Mouse (Mus musculus) A20 (cell line): ENCODE results near the gene Rap1gap.
A peak's percentile ranks its signal among the peaks of the same experiment; 100 is the strongest.

Source experiments
- DNase-seq: peaks from one replicate; pipeline ENCODE4 v3.0.0-alpha.2; 2011; ENCODE audit warnings: low read depth, low spot score

The Rap1gap gene

GRCm38 (mm10) chr4:137744433-137744918, 80.0 kb downstream of the Rap1gap start:
- peak; percentile 36 for DNase-seq

- DNase-seq: no peak
Measured at GRCm38 (mm10) chr4:137747091-137747490, 82.6 kb downstream of the Rap1gap start.

- no peak for DNase-seq
Measured at GRCm38 (mm10) chr4:137747590-137747989, 83.1 kb downstream of the Rap1gap start.

- DNase-seq: no peak
Measured at GRCm38 (mm10) chr4:137748726-137749125, 84.2 kb downstream of the Rap1gap start.

GRCm38 (mm10) chr4:137749680-137750079, 85.2 kb downstream of the Rap1gap start:
- no peak for DNase-seq

GRCm38 (mm10) chr4:137750121-137750520, 85.6 kb downstream of the Rap1gap start:
- no peak for DNase-seq

GRCm38 (mm10) chr4:137751310-137751709, 86.8 kb downstream of the Rap1gap start:
- no peak for DNase-seq

- no peak for DNase-seq
Measured at GRCm38 (mm10) chr4:137751717-137752116, 87.2 kb downstream of the Rap1gap start.

- no peak for DNase-seq
Measured at GRCm38 (mm10) chr4:137752471-137752870, 87.9 kb downstream of the Rap1gap start.

GRCm38 (mm10) chr4:137753199-137753598, 88.7 kb downstream of the Rap1gap start:
- no peak for DNase-seq

GRCm38 (mm10) chr4:137754446-137754845, 89.9 kb downstream of the Rap1gap start:
- no peak for DNase-seq

- DNase-seq: no peak
Measured at GRCm38 (mm10) chr4:137762886-137763285, 98.4 kb downstream of the Rap1gap start.

GRCm38 (mm10) chr4:137763920-137764495, 99.5 kb downstream of the Rap1gap start:
- DNase-seq: no peak

GRCm38 (mm10) chr4:137764621-137765020, 100.1 kb downstream of the Rap1gap start:
- no peak for DNase-seq

GRCm38 (mm10) chr4:137765554-137765971, 101.0 kb downstream of the Rap1gap start:
- no peak for DNase-seq

GRCm38 (mm10) chr4:137766365-137766764, 101.8 kb downstream of the Rap1gap start:
- no peak for DNase-seq

GRCm38 (mm10) chr4:137768381-137768780, 103.9 kb downstream of the Rap1gap start:
- DNase-seq: no peak

- DNase-seq: no peak
Measured at GRCm38 (mm10) chr4:137768831-137769230, 104.3 kb downstream of the Rap1gap start.

GRCm38 (mm10) chr4:137769635-137770034, 105.1 kb downstream of the Rap1gap start:
- no peak for DNase-seq

GRCm38 (mm10) chr4:137770901-137771612, 106.5 kb downstream of the Rap1gap start:
- no peak for DNase-seq

GRCm38 (mm10) chr4:137771749-137772148, 107.2 kb downstream of the Rap1gap start:
- DNase-seq: no peak

- no peak for DNase-seq
Measured at GRCm38 (mm10) chr4:137772438-137773056, 108.0 kb downstream of the Rap1gap start.
